Mouse (Mus musculus) intestine, postnatal 0 days (tissue): Measurements from ENCODE around the gene Fga. TPM values are rescaled to one million over a fixed set of nuclear protein-coding genes. Genes with fewer than 3 reads are reported as not detected.

Experiments
- ATAC-seq: fragments of 200-750 bp; cut with Nextera tagmentation; 2 replicates; pipeline ENCODE4 v1.8.0; 2017; ENCODE audit warnings: mild to moderate bottlenecking, moderate TSS enrichment, moderate library complexity
- H3K27ac ChIP-seq: fragments of 300-500 bp; sonication (generic); 2 replicates; pipeline ENCODE4 v1.5.1; 2014; ENCODE audit warnings: mild to moderate bottlenecking, low read depth, low read length, moderate library complexity
- H3K27me3 ChIP-seq: fragments of 300-500 bp; sonication (generic); replicated peaks from 2 replicates; pipeline ENCODE4 v1.6.1; 2014; ENCODE audit warnings: low read length, mixed read lengths; ENCODE audit not compliant: control insufficient read depth, insufficient read depth
- H3K36me3 ChIP-seq: fragments of 300-500 bp; sonication (generic); 2 replicates; pipeline ENCODE4 v1.6.1; 2014; ENCODE audit warnings: mild to moderate bottlenecking, moderate library complexity; ENCODE audit not compliant: control insufficient read depth, insufficient read depth
- H3K4me1 ChIP-seq: fragments of 300-500 bp; sonication (generic); replicated peaks from 2 replicates; pipeline ENCODE4 v1.6.1; 2014; ENCODE audit warnings: antibody characterized with exemption, low read length, mixed read lengths; ENCODE audit not compliant: control insufficient read depth, insufficient read depth
- H3K4me2 ChIP-seq: fragments of 300-500 bp; sonication (generic); replicated peaks from 2 replicates; pipeline ENCODE4 v1.6.1; 2014; ENCODE audit warnings: low read depth, mild to moderate bottlenecking, moderate library complexity
- H3K4me3 ChIP-seq: fragments of 300-500 bp; sonication (generic); 2 replicates; pipeline ENCODE4 v1.5.1; 2014; ENCODE audit warnings: low read depth, low read length
- H3K9ac ChIP-seq: fragments of 300-500 bp; sonication (generic); 2 replicates; pipeline ENCODE4 v1.6.1; 2014; ENCODE audit warnings: mild to moderate bottlenecking, low read depth, low read length
- H3K9me3 ChIP-seq: fragments of 300-500 bp; sonication (generic); 2 replicates; pipeline ENCODE4 v1.6.1; 2016; ENCODE audit warnings: mixed run types; ENCODE audit not compliant: control insufficient read depth
- CTCF ChIP-seq: sonication (generic); IDR thresholded peaks from 2 replicates; pipeline ENCODE4 v1.5.1; 2016; ENCODE audit warnings: low read depth, mild to moderate bottlenecking, control low read depth, antibody characterized with exemption, moderate library complexity
- WGBS: fragments of 180-500 bp; shearing (Covaris S2); extraction: QIAGEN DNeasy Blood & Tissue Kit; methylation state at CpG from one replicate; pipeline ENCODE4 v1.1.7; 2014; 5-methylcytosine and 5-hydroxymethylcytosine counted together
- polyA plus RNA-seq: library from polyadenylated mRNA; unstranded; fragments of >200 nt; fragmentation: Nextera tagmentation; extraction: Ambion mirVana; gene quantifications from 2 replicates; pipeline ENCODE4 v1.2.1, GENCODE M21; 2015

The Fga gene
- polyA plus RNA-seq, 1 experiment from 2014 or later: 18.3 TPM

- 39% methylated on average over 7 of the region's 7 CpGs for WGBS
These were observed 18.3 kb upstream of the Fga start, which contains the start of gene Fgg for GRCm38 (mm10) chr3:83007557-83007956. Gene Fgg (plus strand): TSS chr3:83007724.

GRCm38 (mm10) chr3:83010291-83010690 lies 15.6 kb upstream of the Fga start:
- 57% methylated on average over 11 of the region's 11 CpGs for WGBS

More at GRCm38 (mm10) chr3:83007557-83007956, 18.3 kb upstream of the Fga start, which contains the start of gene Fgg:
- no peaks in the 10 kb centered on the region for H3K36me3 ChIP-seq
- H3K4me2 ChIP-seq: no peak within 1 kb of the TSS
- no peaks in the 10 kb centered on the region for H3K9me3 ChIP-seq
- TF ChIP-seq CTCF: no peak
- no peak within 1 kb of the TSS for H3K27ac ChIP-seq
- no peak within 1 kb of the TSS for H3K4me3 ChIP-seq
- H3K9ac ChIP-seq: no peak within 1 kb of the TSS
- H3K4me1 ChIP-seq: no peaks in the 10 kb centered on the region
- no peaks in the 10 kb centered on the region for H3K27me3 ChIP-seq
- no peak for ATAC-seq

GRCm38 (mm10) chr3:83011136-83011535 lies 14.7 kb upstream of the Fga start:
- Histone ChIP-seq H3K4me1 (no peaks in the 10 kb centered on the region), H3K36me3 (no peaks in the 10 kb centered on the region), H3K9me3 (no peaks in the 10 kb centered on the region), H3K27ac (no peak overlapping the region), H3K4me3 (no peak overlapping the region), H3K9ac (no peak overlapping the region), H3K4me2 (no peak overlapping the region), H3K27me3 (no peaks in the 10 kb centered on the region)
- WGBS: 92% methylated on average over 4 of the region's 4 CpGs
- ATAC-seq: no peak
- TF ChIP-seq CTCF: no peak

More at GRCm38 (mm10) chr3:83010291-83010690, 15.6 kb upstream of the Fga start:
- no peak overlapping the region for H3K4me2 ChIP-seq
- H3K4me3 ChIP-seq: no peak overlapping the region
- H3K9me3 ChIP-seq: no peaks in the 10 kb centered on the region
- no peak for TF ChIP-seq CTCF
- H3K4me1 ChIP-seq: no peaks in the 10 kb centered on the region
- peak; percentile 22; the same call in 1 of the 2 replicates for ATAC-seq
- no peak overlapping the region for H3K9ac ChIP-seq
- no peak overlapping the region for H3K27ac ChIP-seq
- no peaks in the 10 kb centered on the region for H3K36me3 ChIP-seq
- no peaks in the 10 kb centered on the region for H3K27me3 ChIP-seq

GRCm38 (mm10) chr3:83011565-83011964 lies 14.3 kb upstream of the Fga start:
- no peak overlapping the region for H3K9ac ChIP-seq
- no peak overlapping the region for H3K4me3 ChIP-seq
- H3K4me1 ChIP-seq: no peaks in the 10 kb centered on the region
- no peak overlapping the region for H3K27ac ChIP-seq
- 85% methylated on average over 4 of the region's 4 CpGs for WGBS
- no peak for ATAC-seq
- H3K27me3 ChIP-seq: no peaks in the 10 kb centered on the region
- no peak overlapping the region for H3K4me2 ChIP-seq
- H3K9me3 ChIP-seq: no peaks in the 10 kb centered on the region
- no peak for TF ChIP-seq CTCF
- no peaks in the 10 kb centered on the region for H3K36me3 ChIP-seq

- H3K4me2 ChIP-seq: no peak overlapping the region
- no peak for TF ChIP-seq CTCF
- 92% methylated on average over 19 of the region's 19 CpGs for WGBS
These were observed 13.2 kb upstream of the Fga start for GRCm38 (mm10) chr3:83012636-83013035.

GRCm38 (mm10) chr3:83013951-83014350 lies 11.9 kb upstream of the Fga start:
- Histone ChIP-seq H3K27me3 (no peaks in the 10 kb centered on the region), H3K4me2 (no peak overlapping the region), H3K36me3 (no peaks in the 10 kb centered on the region), H3K9ac (no peak overlapping the region), H3K27ac (no peak overlapping the region), H3K4me1 (no peaks in the 10 kb centered on the region), H3K9me3 (no peaks in the 10 kb centered on the region), H3K4me3 (no peak overlapping the region)
- no peak for ATAC-seq
- WGBS: 81% methylated on average over 10 of the region's 10 CpGs
- TF ChIP-seq CTCF: no peak

More at GRCm38 (mm10) chr3:83012636-83013035, 13.2 kb upstream of the Fga start:
- Histone ChIP-seq H3K27me3 (no peaks in the 10 kb centered on the region), H3K27ac (no peak overlapping the region), H3K9me3 (no peaks in the 10 kb centered on the region), H3K4me1 (no peaks in the 10 kb centered on the region), H3K9ac (no peak overlapping the region), H3K4me3 (no peak overlapping the region), H3K36me3 (no peaks in the 10 kb centered on the region)
- no peak for ATAC-seq

- ATAC-seq: no peak
- no peak for TF ChIP-seq CTCF
- WGBS: 84% methylated on average over 1 of the region's 1 CpGs
These were observed 9.6 kb upstream of the Fga start for GRCm38 (mm10) chr3:83016236-83016635.

More at GRCm38 (mm10) chr3:83016236-83016635, 9.6 kb upstream of the Fga start:
- no peak overlapping the region for H3K9ac ChIP-seq
- H3K4me2 ChIP-seq: no peak overlapping the region
- H3K9me3 ChIP-seq: no peaks in the 10 kb centered on the region
- no peaks in the 10 kb centered on the region for H3K36me3 ChIP-seq
- no peak overlapping the region for H3K27ac ChIP-seq
- H3K4me1 ChIP-seq: no peaks in the 10 kb centered on the region
- H3K27me3 ChIP-seq: no peaks in the 10 kb centered on the region
- H3K4me3 ChIP-seq: no peak overlapping the region
